Mouse (Mus musculus): ENCODE data around the gene Tpm4.
A peak's percentile ranks its signal among the peaks of the same experiment; 100 is the strongest.

DNA sequence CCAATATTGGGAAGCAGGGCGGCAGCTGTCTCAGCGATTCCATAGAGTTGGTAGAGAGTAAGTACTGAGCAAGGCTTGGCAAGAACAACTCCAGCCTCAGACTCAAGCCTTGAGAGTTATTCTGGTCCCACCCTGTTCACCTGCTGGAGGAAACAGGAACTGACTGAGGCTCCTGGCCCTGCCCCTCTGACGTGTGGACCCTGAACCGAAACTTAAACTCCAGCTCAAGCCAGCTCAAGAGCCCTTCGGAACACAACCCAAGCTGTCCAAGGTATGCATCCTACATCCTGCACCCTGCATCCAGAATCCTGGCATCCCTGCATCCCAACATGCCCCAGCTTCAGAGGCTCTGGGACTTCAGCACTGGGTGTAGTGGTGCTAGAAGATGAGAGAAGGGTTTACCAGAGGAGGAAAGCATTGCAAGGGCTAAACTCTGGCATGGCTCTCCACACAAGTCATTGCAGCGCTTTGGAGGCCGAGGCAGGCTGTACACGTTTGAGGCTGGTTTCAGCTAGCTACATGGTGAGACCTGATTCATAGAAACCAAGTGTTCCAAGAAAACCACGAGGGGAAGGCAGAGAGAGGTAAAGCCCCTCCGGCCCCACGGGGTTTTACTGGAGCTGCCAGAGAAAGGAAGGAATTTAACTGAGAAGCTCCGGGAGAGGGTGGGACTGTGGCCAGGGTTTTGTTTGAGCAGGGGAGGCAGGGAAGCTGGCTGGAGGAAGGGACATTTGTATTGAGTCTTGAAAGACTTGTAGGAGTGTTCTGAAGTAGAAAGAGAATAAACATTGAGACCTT is 54.8 kb downstream of the Tpm4 start, which contains the start of gene Hsh2d:
- TF ChIP-seq CTCF (IDR thresholded peaks at IDR 0.05; ENCODE audit: low read depth) (peak; percentile 35; the same call in 1 of the 2 replicates), EP300 (IDR thresholded peaks at IDR 0.05; ENCODE audit: low read depth) (no peak)
